9 mouse cellular contexts compared by ENCODE assay signal in the genomic region with DNA sequence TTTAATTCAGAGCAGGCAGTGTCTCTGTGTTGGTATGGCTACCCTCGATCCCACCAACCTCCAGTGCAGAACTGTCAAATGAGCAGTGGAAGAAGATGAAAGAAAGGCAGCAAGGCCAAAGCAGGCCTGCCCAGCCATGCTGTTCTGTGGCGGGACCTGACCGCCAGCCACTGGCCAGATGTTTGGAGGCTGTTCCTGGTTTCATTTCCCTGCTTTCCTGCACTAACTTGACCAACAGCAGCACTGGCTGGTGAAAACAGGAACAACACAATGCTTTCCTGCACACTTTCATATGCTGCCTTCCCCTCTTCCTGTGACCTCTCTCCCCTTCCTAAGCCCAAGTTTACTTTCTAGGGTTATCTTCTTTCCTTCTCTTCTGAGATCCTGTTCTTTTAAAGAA. TPM values are rescaled to one million over a fixed set of nuclear protein-coding genes. Genes with fewer than 3 reads are reported as not detected.
A peak's percentile ranks its signal among the peaks of the same experiment; 100 is the strongest.
DNase-seq lines count a peak whose midpoint lies in the region; ATAC-seq and TF ChIP-seq lines count a peak whose summit lies in the region.
"Had no signal": no experiment of that assay in that cellular context is flagged by ENCODE, and none has a peak within 500 bp of the region (broad histone marks: within the 10 kb centered on the region; RNA-seq: fewer than 3 reads in every experiment).

No protein-coding gene starts in this region.

- H3K27ac ChIP-seq in lung, postnatal 0 days (ENCODE audit: low read length) = no peak overlapping the region

- no peak overlapping the region for H3K9ac ChIP-seq in lung, postnatal 0 days (replicated peaks; ENCODE audit: low read depth)

- WGBS in lung, postnatal 0 days = 34% methylated on average over 3 of the region's 3 CpGs

- H3K9me3 ChIP-seq in lung, postnatal 0 days (ENCODE audit: low read length) = no peaks in the 10 kb centered on the region

- ATAC-seq in common myeloid progenitor, adult 5-6 weeks (replicated peaks; ENCODE audit: low read depth, poor library complexity, severe bottlenecking) = peak; percentile 93
- ATAC-seq in lung, postnatal 0 days = peak; percentile 35; the same call in 1 of the 2 replicates

- no peaks in the 10 kb centered on the region for H3K27me3 ChIP-seq in lung, postnatal 0 days (replicated peaks; ENCODE audit: insufficient read depth, low read length)

- peak; percentile 37 for DNase-seq in layer of hippocampus, adult 11-12 months (ENCODE audit: low spot score)
- DNase-seq in layer of hippocampus, postnatal 14 days (ENCODE audit: low spot score in 2 of 2) = no peak
- DNase-seq in gastrocnemius, postnatal 4 days (ENCODE audit: low spot score in 2 of 2) = peak; percentile 20 to 28
- peak; percentile 56 for DNase-seq in lung, postnatal 0 days (ENCODE audit: low spot score)
- no peak for DNase-seq in cerebellum, postnatal 25 days
- no peak for DNase-seq in testis, postnatal 14 days (ENCODE audit: low spot score)
- DNase-seq in cerebellum, adult 11 months = no peak

- no peaks in the 10 kb centered on the region; the same call in 1 of the 2 replicates for H3K4me1 ChIP-seq in lung, postnatal 0 days (ENCODE audit: insufficient read depth, low read depth, low read length)

- peak; percentile 64 for TF ChIP-seq CTCF in lung, postnatal 0 days (IDR thresholded peaks at IDR 0.05)

- no peak overlapping the region for H3K4me2 ChIP-seq in lung, postnatal 0 days (replicated peaks; ENCODE audit: low read depth, low read length)

- H3K4me3 ChIP-seq in lung, postnatal 0 days (ENCODE audit: low read depth, low read length) = no peak overlapping the region
- H3K4me3 ChIP-seq: erythroblast, embryonic 14.5 days had no signal

- H3K36me3 ChIP-seq in lung, postnatal 0 days (ENCODE audit: insufficient read depth, low read length) = no peaks in the 10 kb centered on the region

- TF ChIP-seq EP300 in lung, postnatal 0 days (IDR thresholded peaks at IDR 0.05) = no peak

RNA-seq across cellular contexts. Expression of a gene that starts 50.8 kb away (rescaled TPM):
- total RNA-seq in layer of hippocampus, postnatal 14 days (2021) = 1 to 10 TPM; 5.4 to 8.0 TPM
- total RNA-seq in common myeloid progenitor, adult 5-6 weeks (2017) = 4.5 and 6.3 TPM in 2 replicates
- total RNA-seq in gastrocnemius, postnatal 4 days (2021) = 1 to 10 TPM; 6.6 to 7.3 TPM
- polyA plus RNA-seq in lung, postnatal 0 days (2015; fragmentation: Nextera tagmentation; extraction: Ambion mirVana) = 3.7 and 3.9 TPM in 2 replicates
- polyA plus RNA-seq: erythroblast, embryonic 14.5 days had no signal

Comparison
In these comparisons a context has a peak if more than half of its experiments do, and no peak if none do; other contexts are left out.
1. DNase-seq: peak in layer of hippocampus, adult 11-12 months (single experiment), gastrocnemius, postnatal 4 days (2 of 2) and lung, postnatal 0 days (single experiment); none in layer of hippocampus, postnatal 14 days (0 of 2), cerebellum, postnatal 25 days (0 of 2), testis, postnatal 14 days (single experiment) and cerebellum, adult 11 months (single experiment).